Mouse (Mus musculus) forebrain, embryonic 11.5 days (tissue): Measurements from ENCODE around the gene Znfx1. TPM values are rescaled to one million over a fixed set of nuclear protein-coding genes. Genes with fewer than 3 reads are reported as not detected.

ENCODE experiments used
- polyA plus RNA-seq: library from polyadenylated mRNA; unstranded; fragments of >200 nt; fragmentation: Nextera tagmentation; extraction: Ambion mirVana; gene quantifications from 2 replicates; pipeline ENCODE4 v1.2.1, GENCODE M21; 2014

The Znfx1 gene
- polyA plus RNA-seq, 1 experiment from 2014 or later, result 7.4 TPM

Other genes starting within 250 kb of the Znfx1 start
- 222 and 240 TPM in 2 replicates for gene Cse1l, start 157.0 kb downstream of the Znfx1 start, polyA plus RNA-seq
- gene Stau1, start 66.7 kb downstream of the Znfx1 start, polyA plus RNA-seq, result 100 and 105 TPM in 2 replicates
- 56.8 and 60.3 TPM in 2 replicates for gene Ddx27, start 47.8 kb downstream of the Znfx1 start, polyA plus RNA-seq
- gene Kcnb1, start 127.1 kb upstream of the Znfx1 start, polyA plus RNA-seq, result 0.73 and 0.85 TPM in 2 replicates
- 8.1 and 9.2 TPM in 2 replicates for gene Ptgis, start 177.6 kb upstream of the Znfx1 start, polyA plus RNA-seq